Mouse (Mus musculus) heart, embryonic 13.5 days (tissue): ENCODE measurements around the gene Pgam5. TPM values are rescaled to one million over a fixed set of nuclear protein-coding genes. Genes with fewer than 3 reads are reported as not detected.

Experiments
- ATAC-seq: fragments of 200-750 bp; cut with Nextera tagmentation; 2 replicates; pipeline ENCODE4 v1.8.0; 2017; ENCODE audit warnings: moderate TSS enrichment; ENCODE audit not compliant: insufficient number of reproducible peaks, low FRiP score, low TSS enrichment; ENCODE audit errors: extremely low read depth
- H3K27ac ChIP-seq: fragments of 300-500 bp; sonication (generic); replicated peaks from 2 replicates; pipeline ENCODE4 v1.5.1; 2015; ENCODE audit warnings: moderate library complexity, mild to moderate bottlenecking, inconsistent platforms
- H3K27me3 ChIP-seq: fragments of 300-500 bp; sonication (generic); replicated peaks from 2 replicates; pipeline ENCODE4 v1.6.1; 2015; ENCODE audit warnings: mild to moderate bottlenecking, inconsistent platforms
- H3K36me3 ChIP-seq: fragments of 300-500 bp; sonication (generic); 2 replicates; pipeline ENCODE4 v1.6.1; 2015; ENCODE audit warnings: mild to moderate bottlenecking, inconsistent platforms
- H3K4me1 ChIP-seq: fragments of 300-500 bp; sonication (generic); 2 replicates; pipeline ENCODE4 v1.6.1; 2015; ENCODE audit warnings: inconsistent platforms
- H3K4me2 ChIP-seq: fragments of 300-500 bp; sonication (generic); 2 replicates; pipeline ENCODE4 v1.6.1; 2015; ENCODE audit warnings: inconsistent platforms, mild to moderate bottlenecking, moderate library complexity
- H3K4me3 ChIP-seq: fragments of 300-500 bp; sonication (generic); 2 replicates; pipeline ENCODE4 v1.5.1; 2015; ENCODE audit warnings: moderate library complexity, mild to moderate bottlenecking, inconsistent platforms
- H3K9ac ChIP-seq: fragments of 300-500 bp; sonication (generic); 2 replicates; pipeline ENCODE4 v1.6.1; 2015; ENCODE audit warnings: inconsistent platforms, mild to moderate bottlenecking, moderate library complexity
- H3K9me3 ChIP-seq: fragments of 300-500 bp; sonication (generic); 2 replicates; pipeline ENCODE4 v1.6.1; 2016; ENCODE audit warnings: inconsistent platforms
- WGBS: fragments of 180-500 bp; shearing (Covaris S2); methylation state at CpG from one replicate; pipeline ENCODE4 v1.1.7; 2015; ENCODE audit warnings: mixed read lengths; 5-methylcytosine and 5-hydroxymethylcytosine counted together
- polyA plus RNA-seq: library from polyadenylated mRNA; unstranded; fragments of >200 nt; fragmentation: Nextera tagmentation; extraction: Ambion mirVana; gene quantifications from 2 replicates; pipeline ENCODE4 v1.2.1, GENCODE M21; 2015

Pgam5 gene
- polyA plus RNA-seq, 1 experiment from 2014 or later, result 47.4 TPM

DNA sequence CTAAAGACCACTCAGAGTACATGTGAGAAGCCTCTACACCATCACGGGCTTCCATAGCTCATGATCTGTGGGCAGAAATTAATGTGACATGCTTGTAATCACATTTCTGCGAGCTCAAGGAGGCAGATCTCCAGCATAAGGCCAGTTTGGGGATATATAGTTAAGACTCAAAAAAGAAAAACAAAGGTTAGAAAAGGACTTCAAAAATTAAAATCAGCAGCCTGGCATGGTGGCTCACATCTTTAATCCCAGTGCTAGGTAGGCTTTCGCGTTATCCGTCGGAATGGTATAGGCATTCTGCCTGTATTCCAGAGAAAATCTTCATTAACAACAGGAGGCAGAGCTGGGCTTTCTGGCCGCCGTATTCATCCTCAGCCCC is 39.3 kb downstream of the Pgam5 start:
- no peak for ATAC-seq
- H3K4me1 ChIP-seq, result peaks cover 22% of the 10 kb centered on the region
- H3K27ac ChIP-seq, result peak overlapping the region; percentile 93
- 9% methylated on average over 8 of the region's 8 CpGs for WGBS
- peak overlapping the region; percentile 97 for H3K9ac ChIP-seq
- peak overlapping the region; percentile 83 for H3K4me2 ChIP-seq
- no peaks in the 10 kb centered on the region for H3K27me3 ChIP-seq
- no peaks in the 10 kb centered on the region for H3K9me3 ChIP-seq
- H3K36me3 ChIP-seq, result peaks cover 39% of the 10 kb centered on the region
- H3K4me3 ChIP-seq, result peak overlapping the region; percentile 91

DNA sequence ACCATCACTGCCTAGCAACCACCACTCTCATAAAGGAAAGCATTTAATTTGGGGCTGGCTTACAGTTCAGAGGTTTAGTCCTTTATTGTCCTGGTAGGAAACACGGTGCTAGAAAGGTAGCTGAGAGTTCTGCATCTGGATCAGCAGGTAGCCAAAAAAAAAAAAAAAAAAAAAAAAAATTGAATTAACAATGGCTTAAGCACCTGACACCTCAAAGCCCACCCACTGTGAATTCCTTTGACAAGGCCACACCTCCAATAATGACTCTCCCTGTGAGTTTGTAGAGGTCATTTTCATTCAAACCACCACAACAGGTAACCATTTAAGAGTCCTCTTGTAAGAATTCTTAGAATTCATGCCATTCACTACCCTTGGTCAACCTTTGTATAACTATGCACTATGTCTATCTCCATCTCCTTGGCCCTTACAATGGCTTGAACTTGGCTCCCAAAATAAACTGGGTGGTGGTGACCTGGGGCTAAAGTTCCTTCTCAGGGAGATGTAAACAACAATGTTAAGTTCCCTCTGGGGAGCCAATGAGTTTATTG is 42.3 kb downstream of the Pgam5 start:
- Histone ChIP-seq H3K4me1 (peaks cover 15% of the 10 kb centered on the region), H3K27me3 (no peaks in the 10 kb centered on the region), H3K9ac (no peak overlapping the region), H3K36me3 (peaks cover 49% of the 10 kb centered on the region), H3K4me2 (no peak overlapping the region), H3K9me3 (no peaks in the 10 kb centered on the region), H3K4me3 (no peak overlapping the region), H3K27ac (no peak overlapping the region)
- WGBS, result 32% methylated on average over 1 of the region's 1 CpGs
- ATAC-seq, result no peak

DNA sequence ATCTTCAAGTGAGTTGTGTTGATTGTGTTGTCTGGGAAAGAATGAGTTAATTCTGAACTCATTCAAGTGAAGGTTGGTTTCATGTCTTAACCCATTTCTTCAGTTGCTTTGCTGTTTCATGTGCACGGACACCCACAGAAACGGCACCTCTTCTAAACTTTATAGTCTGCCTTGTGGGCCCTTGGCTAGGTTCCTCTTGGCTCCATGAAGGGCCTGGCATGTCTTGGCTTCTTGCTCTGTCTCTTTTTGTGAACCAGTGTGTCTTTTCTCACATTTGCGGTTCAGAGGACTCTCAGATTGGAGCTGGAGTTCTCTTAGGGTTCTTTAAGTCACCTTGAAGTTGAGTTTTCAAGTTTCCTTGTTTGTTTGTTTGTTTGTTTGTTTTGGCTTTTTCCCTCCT is 44.7 kb downstream of the Pgam5 start:
- Histone ChIP-seq H3K4me2 (no peak overlapping the region), H3K27me3 (no peaks in the 10 kb centered on the region), H3K27ac (no peak overlapping the region), H3K4me1 (peaks cover 3% of the 10 kb centered on the region), H3K4me3 (no peak overlapping the region), H3K36me3 (peaks cover 72% of the 10 kb centered on the region), H3K9ac (no peak overlapping the region), H3K9me3 (no peaks in the 10 kb centered on the region)
- ATAC-seq, result no peak
- WGBS, result 81% methylated on average over 3 of the region's 3 CpGs

DNA sequence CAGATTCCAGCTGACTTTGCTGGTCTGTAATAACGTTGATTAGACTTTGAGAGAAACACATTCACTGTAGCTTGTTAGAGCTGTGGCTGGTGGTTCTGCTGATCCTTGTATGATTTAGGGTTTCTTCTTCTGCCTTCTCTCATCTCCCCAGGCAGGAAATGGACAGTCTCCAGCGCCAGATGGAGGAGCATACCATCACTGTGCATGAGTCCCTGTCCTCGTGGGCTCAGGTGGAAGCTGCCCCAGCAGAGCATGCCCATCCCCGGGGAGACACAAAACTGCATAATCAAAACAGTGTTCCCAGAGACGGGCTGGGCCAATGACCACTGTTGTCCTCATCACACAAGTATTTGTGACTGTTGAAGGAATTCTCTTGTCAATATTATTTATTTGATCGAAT is 47.0 kb downstream of the Pgam5 start:
- Histone ChIP-seq H3K4me3 (no peak overlapping the region), H3K4me1 (no peaks in the 10 kb centered on the region), H3K4me2 (no peak overlapping the region), H3K36me3 (peaks cover 93% of the 10 kb centered on the region), H3K9ac (no peak overlapping the region), H3K9me3 (no peaks in the 10 kb centered on the region), H3K27ac (no peak overlapping the region), H3K27me3 (no peaks in the 10 kb centered on the region)
- WGBS, result 81% methylated on average over 6 of the region's 6 CpGs
- no peak for ATAC-seq

DNA sequence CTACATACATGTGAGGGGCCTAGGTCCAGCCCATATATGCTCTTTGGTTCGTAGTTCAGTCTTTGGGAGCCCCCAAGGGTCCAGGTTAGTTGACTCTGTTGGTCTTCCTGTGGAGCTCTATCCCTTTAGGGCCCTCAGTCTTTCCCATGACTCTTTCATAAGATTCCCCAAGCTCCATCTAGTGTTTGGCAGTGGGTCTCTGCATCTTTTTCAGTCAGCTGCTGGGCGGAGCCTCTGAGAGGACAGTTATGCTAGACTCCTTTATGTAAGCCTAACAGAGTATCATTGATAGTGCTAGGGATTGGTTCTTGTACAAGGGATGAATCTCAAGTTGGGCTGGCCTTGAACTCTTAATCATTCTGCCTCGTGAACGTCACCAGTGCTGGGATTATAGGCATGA is 49.4 kb downstream of the Pgam5 start:
- WGBS, result 90% methylated on average over 4 of the region's 4 CpGs
- peaks cover 95% of the 10 kb centered on the region for H3K36me3 ChIP-seq
- H3K4me1 ChIP-seq, result no peaks in the 10 kb centered on the region
- no peaks in the 10 kb centered on the region for H3K9me3 ChIP-seq
- H3K4me3 ChIP-seq, result no peak overlapping the region
- H3K4me2 ChIP-seq, result no peak overlapping the region
- no peak for ATAC-seq
- H3K27me3 ChIP-seq, result no peaks in the 10 kb centered on the region
- no peak overlapping the region for H3K9ac ChIP-seq
- no peak overlapping the region for H3K27ac ChIP-seq

DNA sequence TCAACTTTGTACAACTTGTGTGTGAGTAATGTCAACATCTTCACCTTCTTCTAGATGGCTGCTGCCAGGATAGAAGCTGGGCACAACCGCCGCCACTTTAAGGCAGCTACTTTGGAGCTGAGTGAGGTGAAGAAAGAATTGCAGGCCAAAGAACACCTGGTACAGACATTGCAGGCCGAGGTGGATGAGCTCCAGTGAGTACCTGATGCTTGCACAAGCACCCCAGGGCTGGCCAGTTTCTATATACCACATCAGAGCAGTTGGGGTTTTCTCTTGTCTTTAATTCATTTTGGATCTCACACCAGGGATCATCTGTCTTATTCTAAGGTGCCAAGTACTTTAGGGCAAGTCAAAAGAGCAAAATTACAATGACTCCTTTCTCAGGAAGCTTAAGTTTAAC is 52.9 kb downstream of the Pgam5 start:
- no peak overlapping the region for H3K4me3 ChIP-seq
- no peak overlapping the region for H3K9ac ChIP-seq
- ATAC-seq, result no peak
- no peaks in the 10 kb centered on the region for H3K9me3 ChIP-seq
- H3K4me1 ChIP-seq, result no peaks in the 10 kb centered on the region
- no peak overlapping the region for H3K27ac ChIP-seq
- WGBS, result 91% methylated on average over 3 of the region's 3 CpGs
- H3K4me2 ChIP-seq, result no peak overlapping the region
- H3K36me3 ChIP-seq, result peaks cover 99% of the 10 kb centered on the region
- no peaks in the 10 kb centered on the region for H3K27me3 ChIP-seq

DNA sequence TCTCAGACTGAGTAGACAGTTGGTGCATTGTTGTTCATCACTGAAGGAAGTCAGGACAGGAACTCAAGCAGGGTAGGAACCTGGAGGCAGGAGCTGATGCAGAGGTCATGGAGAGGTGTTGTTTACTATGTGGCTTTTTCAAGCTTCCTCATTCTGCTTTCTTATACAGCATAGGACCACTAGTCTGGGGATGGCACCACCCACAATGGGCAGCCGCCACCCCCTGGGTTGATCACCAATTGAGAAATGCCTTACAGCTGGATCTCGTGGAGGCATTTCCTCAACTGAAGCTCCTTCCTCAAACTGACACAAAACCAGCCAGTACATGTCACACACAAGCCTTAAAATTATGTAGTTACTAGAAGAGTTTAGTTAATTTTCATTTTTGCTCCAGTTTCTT is 58.4 kb downstream of the Pgam5 start:
- Histone ChIP-seq H3K36me3 (peaks cover 98% of the 10 kb centered on the region), H3K9ac (no peak overlapping the region), H3K27ac (no peak overlapping the region), H3K9me3 (no peaks in the 10 kb centered on the region), H3K4me1 (no peaks in the 10 kb centered on the region), H3K4me2 (no peak overlapping the region), H3K27me3 (no peaks in the 10 kb centered on the region), H3K4me3 (no peak overlapping the region)
- WGBS, result 78% methylated on average over 2 of the region's 2 CpGs
- ATAC-seq, result no peak

Other genes starting within 250 kb of the Pgam5 start
- 2.5 and 3.4 TPM in 2 replicates for gene Gm17655, start 197.4 kb downstream of the Pgam5 start, polyA plus RNA-seq
- gene Gm35315, start 175.5 kb downstream of the Pgam5 start, polyA plus RNA-seq, result 0.47 and 0.82 TPM in 2 replicates
- 0.94 and 1.1 TPM in 2 replicates for gene Plcxd1, start 169.9 kb downstream of the Pgam5 start, polyA plus RNA-seq
- 21.1 and 23.1 TPM in 2 replicates for gene Gtpbp6, start 161.7 kb downstream of the Pgam5 start, polyA plus RNA-seq
- gene Zfp605, start 159.8 kb downstream of the Pgam5 start, polyA plus RNA-seq, result 2.4 and 3.3 TPM in 2 replicates
- 25.8 and 29.9 TPM in 2 replicates for gene Chfr, start 134.1 kb downstream of the Pgam5 start, polyA plus RNA-seq
- 15.1 and 15.6 TPM in 2 replicates for gene Golga3, start 93.2 kb downstream of the Pgam5 start, polyA plus RNA-seq
- 16.1 and 16.3 TPM in 2 replicates for gene Ankle2, start 38.9 kb downstream of the Pgam5 start, polyA plus RNA-seq
- gene Pxmp2, start 16.3 kb upstream of the Pgam5 start, polyA plus RNA-seq, result 16.0 and 19.1 TPM in 2 replicates
- 16.2 and 17.7 TPM in 2 replicates for gene Pole, start 16.4 kb upstream of the Pgam5 start, polyA plus RNA-seq
- gene P2rx2, start 73.3 kb upstream of the Pgam5 start, polyA plus RNA-seq, result 0.51 and 0.88 TPM in 2 replicates
- gene Lrcol1, start 74.8 kb upstream of the Pgam5 start, polyA plus RNA-seq, result not detected in 2 replicates
- 6.2 and 7.0 TPM in 2 replicates for gene Fbrsl1, start 178.6 kb upstream of the Pgam5 start, polyA plus RNA-seq